Mouse (Mus musculus) E14TG2a.4 (cell line): ENCODE measurements at regions not wholly inside any gene's neighbourhood (a gene's known extent, or its start where the extent isn't known, plus 50 kb on each side); places are given as distances from the start of the nearest gene placed in this dataset.
"Not testable (repeated sequence)": the region's sequence is repeated elsewhere in the genome, so short reads cannot be mapped to it uniquely, and the experiment has no call there.

Experiments
- H3K27me3 ChIP-seq: 2 replicates; pipeline ENCODE4 v1.6.1; 2014; ENCODE audit warnings: low read length, control low read depth; ENCODE audit not compliant: insufficient read depth
- H3K36me3 ChIP-seq: 2 replicates; pipeline ENCODE4 v1.6.1; 2014; ENCODE audit warnings: low read length, control low read depth; ENCODE audit not compliant: insufficient read depth
- H3K4me1 ChIP-seq: replicated peaks from 2 replicates; pipeline ENCODE4 v1.6.1; 2014; ENCODE audit warnings: low read depth, low read length, control low read depth
- H3K4me3 ChIP-seq: replicated peaks from 2 replicates; pipeline ENCODE4 v1.5.1; 2014; ENCODE audit warnings: mild to moderate bottlenecking, low read length
- H3K9me3 ChIP-seq: 2 replicates; pipeline ENCODE4 v1.6.1; 2014; ENCODE audit warnings: low read length, control low read depth
- CTCF ChIP-seq: conservative IDR thresholded peaks from 2 replicates; pipeline ENCODE4 v1.5.1; 2014; ENCODE audit warnings: low read length
- NANOG ChIP-seq: IDR thresholded peaks from 2 replicates; pipeline ENCODE4 v1.6.1; 2014; ENCODE audit warnings: borderline replicate concordance, low read length, mixed read lengths
- POU5F1 ChIP-seq: IDR thresholded peaks from 2 replicates; pipeline ENCODE4 v1.6.1; 2014; ENCODE audit warnings: low read length, borderline replicate concordance

- Histone ChIP-seq H3K27me3 (no peaks in the 10 kb centered on the region), H3K9me3 (no peaks in the 10 kb centered on the region)
- no peak for TF ChIP-seq POU5F1
- no peak for TF ChIP-seq NANOG
Measured at GRCm38 (mm10) chr14:59052421-59052820, 90.3 kb downstream of the 1700129C05Rik start.

GRCm38 (mm10) chr14:59051478-59051879 is 91.2 kb downstream of the 1700129C05Rik start:
- H3K36me3 ChIP-seq, result no peaks in the 10 kb centered on the region
- H3K27me3 ChIP-seq, result no peaks in the 10 kb centered on the region
- no peak overlapping the region for H3K4me3 ChIP-seq

More at GRCm38 (mm10) chr14:59052421-59052820, 90.3 kb downstream of the 1700129C05Rik start:
- Histone ChIP-seq H3K36me3 (no peaks in the 10 kb centered on the region), H3K4me1 (peaks cover 7% of the 10 kb centered on the region; the same call in 1 of the 2 replicates), H3K4me3 (no peak overlapping the region)

GRCm38 (mm10) chr14:59045687-59046086 is 97.0 kb downstream of the 1700129C05Rik start:
- H3K9me3 ChIP-seq, result no peaks in the 10 kb centered on the region

More at GRCm38 (mm10) chr14:59051478-59051879, 91.2 kb downstream of the 1700129C05Rik start:
- TF ChIP-seq POU5F1 (no peak), NANOG (no peak), CTCF (no peak)
- peaks cover 7% of the 10 kb centered on the region; the same call in 1 of the 2 replicates for H3K4me1 ChIP-seq
- H3K9me3 ChIP-seq, result no peaks in the 10 kb centered on the region

GRCm38 (mm10) chr14:59045235-59045634 is 97.5 kb downstream of the 1700129C05Rik start:
- H3K4me3 ChIP-seq, result no peak overlapping the region
- no peaks in the 10 kb centered on the region for H3K36me3 ChIP-seq
- no peaks in the 10 kb centered on the region for H3K27me3 ChIP-seq
- no peaks in the 10 kb centered on the region for H3K9me3 ChIP-seq
- H3K4me1 ChIP-seq, result no peaks in the 10 kb centered on the region
- TF ChIP-seq NANOG (no peak), POU5F1 (no peak), CTCF (no peak)

More at GRCm38 (mm10) chr14:59045687-59046086, 97.0 kb downstream of the 1700129C05Rik start:
- H3K27me3 ChIP-seq, result no peaks in the 10 kb centered on the region
- H3K4me3 ChIP-seq, result no peak overlapping the region
- no peaks in the 10 kb centered on the region for H3K36me3 ChIP-seq
- no peaks in the 10 kb centered on the region for H3K4me1 ChIP-seq
- TF ChIP-seq NANOG (no peak), CTCF (no peak), POU5F1 (no peak)

DNA sequence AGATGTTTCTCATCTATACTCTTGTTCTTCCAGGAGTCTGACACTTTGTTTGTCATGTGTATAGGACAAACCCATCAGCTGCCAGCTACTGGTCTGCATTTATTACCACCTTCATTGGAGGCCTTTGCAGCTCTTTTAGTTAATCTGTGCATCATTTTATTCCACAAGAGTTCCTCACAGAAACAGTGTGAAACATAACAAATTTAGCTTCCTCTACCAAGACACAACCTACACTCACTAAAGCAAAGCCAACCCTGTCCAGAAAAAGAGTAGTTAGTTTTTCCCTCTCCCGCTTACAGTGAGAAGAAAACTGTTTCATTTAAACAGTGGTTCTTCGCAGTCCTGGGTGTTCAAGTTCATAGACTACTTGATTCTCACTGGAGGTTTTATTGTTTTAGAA is 100.5 kb downstream of the 1700129C05Rik start:
- H3K36me3 ChIP-seq, result no peaks in the 10 kb centered on the region
- no peak overlapping the region for H3K4me3 ChIP-seq
- TF ChIP-seq POU5F1 (no peak), CTCF (no peak)

GRCm38 (mm10) chr14:59025757-59026156 is 116.9 kb downstream of the 1700129C05Rik start:
- H3K9me3 ChIP-seq, result peaks cover 19% of the 10 kb centered on the region
- not testable (repeated sequence) for H3K27me3 ChIP-seq, H3K4me1 ChIP-seq, H3K36me3 ChIP-seq, H3K4me3 ChIP-seq

More for the DNA sequence above, 100.5 kb downstream of the 1700129C05Rik start:
- Histone ChIP-seq H3K27me3 (no peaks in the 10 kb centered on the region), H3K4me1 (no peaks in the 10 kb centered on the region), H3K9me3 (no peaks in the 10 kb centered on the region)

DNA sequence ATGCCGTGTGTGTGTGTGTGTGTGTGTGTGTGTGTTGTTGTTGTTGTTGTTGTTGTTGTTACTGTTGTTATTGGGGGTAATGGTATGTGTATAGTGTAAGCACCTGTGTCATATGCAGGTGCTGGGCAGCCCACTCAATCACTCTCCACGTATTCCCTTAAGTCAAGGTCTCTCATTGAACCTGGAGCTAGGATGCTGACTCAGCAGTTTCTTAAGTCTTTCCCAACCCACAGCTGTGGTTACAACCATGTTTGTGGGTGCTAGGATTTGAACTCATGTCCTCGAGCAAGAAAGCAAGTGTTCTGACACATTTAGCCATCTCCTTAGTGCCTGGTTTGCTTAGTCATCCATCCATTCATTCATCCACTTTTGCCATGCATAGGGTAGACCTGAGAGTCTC is 133.2 kb downstream of the 1700129C05Rik start:
- Histone ChIP-seq H3K36me3 (no peaks in the 10 kb centered on the region), H3K27me3 (no peaks in the 10 kb centered on the region), H3K4me1 (no peaks in the 10 kb centered on the region), H3K9me3 (no peaks in the 10 kb centered on the region), H3K4me3 (no peak overlapping the region)
- TF ChIP-seq POU5F1, result no peak
- no peak for TF ChIP-seq CTCF
- TF ChIP-seq NANOG, result no peak

DNA sequence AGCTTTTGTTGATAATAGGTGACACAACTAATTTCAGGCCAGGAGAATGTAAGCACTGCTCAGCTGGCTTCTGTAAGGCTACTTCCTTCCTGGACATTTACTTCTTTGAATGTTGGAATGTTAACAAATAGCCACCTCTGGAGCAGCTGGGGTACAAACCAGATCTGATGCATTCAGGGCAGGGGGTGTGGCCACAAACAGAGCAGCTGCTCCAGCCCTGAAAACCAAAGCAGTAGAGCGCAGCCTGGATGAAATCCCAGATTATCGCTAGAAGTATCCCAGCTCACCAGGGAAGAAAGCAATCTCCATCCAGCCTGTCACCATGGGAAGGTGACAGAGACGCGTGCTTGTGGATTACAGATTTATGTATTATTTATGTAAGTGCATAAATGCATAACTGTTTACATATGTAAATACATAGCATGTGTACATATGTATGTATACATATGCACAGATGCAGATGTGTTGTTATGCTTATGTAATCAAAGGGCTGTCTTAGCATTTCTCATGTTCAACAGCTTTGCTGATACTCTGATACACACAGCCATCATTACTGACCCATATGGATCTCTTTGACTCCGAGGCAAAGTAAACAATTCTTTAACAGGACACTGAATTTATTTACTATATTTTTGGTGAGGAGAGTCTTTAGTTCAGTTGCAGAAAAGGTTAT is 143.5 kb downstream of the 1700129C05Rik start:
- Histone ChIP-seq H3K9me3 (no peaks in the 10 kb centered on the region), H3K4me1 (no peaks in the 10 kb centered on the region), H3K27me3 (no peaks in the 10 kb centered on the region), H3K36me3 (no peaks in the 10 kb centered on the region), H3K4me3 (no peak overlapping the region)
- TF ChIP-seq NANOG, result no peak
- TF ChIP-seq POU5F1, result no peak
- no peak for TF ChIP-seq CTCF

- H3K27me3 ChIP-seq, result no peaks in the 10 kb centered on the region
- H3K36me3 ChIP-seq, result no peaks in the 10 kb centered on the region
- H3K4me3 ChIP-seq, result no peak overlapping the region
- TF ChIP-seq POU5F1, result no peak
- TF ChIP-seq CTCF, result no peak
- TF ChIP-seq NANOG, result no peak
- H3K9me3 ChIP-seq, result no peaks in the 10 kb centered on the region
- H3K4me1 ChIP-seq, result no peaks in the 10 kb centered on the region
Measured at GRCm38 (mm10) chr14:58994994-58995393, 147.7 kb downstream of the 1700129C05Rik start.
